Mouse (Mus musculus) kidney, embryonic 14.5 days (tissue): ENCODE data around the gene Nxpe5. TPM values are rescaled to one million over a fixed set of nuclear protein-coding genes. Genes with fewer than 3 reads are reported as not detected.

Source experiments
- ATAC-seq: fragments of 200-750 bp; cut with Nextera tagmentation; 2 replicates; pipeline ENCODE4 v1.8.0; 2017; ENCODE audit warnings: moderate number of reproducible peaks, mild to moderate bottlenecking, moderate TSS enrichment, moderate library complexity; ENCODE audit not compliant: low FRiP score, low TSS enrichment
- H3K27ac ChIP-seq: fragments of 300-500 bp; sonication (generic); 2 replicates; pipeline ENCODE4 v1.5.1; 2014; ENCODE audit warnings: low read depth, mild to moderate bottlenecking, low read length, moderate library complexity, mixed read lengths
- H3K27me3 ChIP-seq: fragments of 300-500 bp; sonication (generic); 2 replicates; pipeline ENCODE4 v1.6.1; 2014; ENCODE audit warnings: mild to moderate bottlenecking, low read length; ENCODE audit not compliant: control insufficient read depth, insufficient read depth
- H3K36me3 ChIP-seq: fragments of 300-500 bp; sonication (generic); 2 replicates; pipeline ENCODE4 v1.6.1; 2014; ENCODE audit warnings: low read length, mixed read lengths; ENCODE audit not compliant: control insufficient read depth, insufficient read depth
- H3K4me1 ChIP-seq: fragments of 300-500 bp; sonication (generic); 2 replicates; pipeline ENCODE4 v1.6.1; 2014; ENCODE audit warnings: low read length, mixed read lengths; ENCODE audit not compliant: control insufficient read depth, insufficient read depth
- H3K4me2 ChIP-seq: fragments of 300-500 bp; sonication (generic); replicated peaks from 2 replicates; pipeline ENCODE4 v1.6.1; 2014; ENCODE audit warnings: low read depth, mild to moderate bottlenecking, low read length
- H3K4me3 ChIP-seq: fragments of 300-500 bp; sonication (generic); 2 replicates; pipeline ENCODE4 v1.5.1; 2014; ENCODE audit warnings: mild to moderate bottlenecking, low read length
- H3K9ac ChIP-seq: fragments of 300-500 bp; sonication (generic); 2 replicates; pipeline ENCODE4 v1.6.1; 2014; ENCODE audit warnings: low read depth, mild to moderate bottlenecking, low read length, moderate library complexity
- H3K9me3 ChIP-seq: fragments of 300-500 bp; sonication (generic); 2 replicates; pipeline ENCODE4 v1.6.1; 2016; ENCODE audit warnings: low read length; ENCODE audit not compliant: control insufficient read depth
- WGBS: fragments of 180-500 bp; shearing (Covaris S2); extraction: QIAGEN DNeasy Blood & Tissue Kit; methylation state at CpG from one replicate; pipeline ENCODE4 v1.1.7; 2014; 5-methylcytosine and 5-hydroxymethylcytosine counted together
- polyA plus RNA-seq: library from polyadenylated mRNA; unstranded; fragments of >200 nt; fragmentation: Nextera tagmentation; extraction: Ambion mirVana; gene quantifications from 2 replicates; pipeline ENCODE4 v1.2.1, GENCODE M21; 2014

The Nxpe5 gene
- polyA plus RNA-seq, 1 experiment from 2014 or later: not detected

DNA sequence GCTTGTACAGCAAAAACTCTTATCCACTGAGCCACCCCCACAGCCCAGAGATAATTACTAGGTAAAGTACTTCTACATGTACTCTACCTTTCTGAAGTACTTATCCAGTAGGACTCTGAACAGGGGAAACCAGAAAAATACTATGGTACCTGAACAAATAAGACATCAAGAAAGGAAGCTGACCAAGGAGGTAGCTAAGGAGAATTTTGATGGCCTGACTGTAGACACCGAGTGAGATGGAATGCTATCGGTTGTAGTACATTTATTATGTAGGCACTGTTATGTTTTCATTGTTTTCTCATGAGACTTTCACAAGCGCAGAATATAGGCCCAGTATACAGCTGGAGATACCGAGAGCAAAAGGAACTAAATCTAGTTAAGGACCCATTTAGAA, 31.9 kb downstream of the Nxpe5 start:
- H3K9ac ChIP-seq: no peak overlapping the region
- no peak for ATAC-seq
- H3K4me1 ChIP-seq: peaks cover 14% of the 10 kb centered on the region; the same call in 1 of the 2 replicates
- 96% methylated on average over 4 of the region's 4 CpGs for WGBS
- H3K27me3 ChIP-seq: no peaks in the 10 kb centered on the region
- no peaks in the 10 kb centered on the region for H3K9me3 ChIP-seq
- H3K36me3 ChIP-seq: peaks cover 37% of the 10 kb centered on the region
- H3K27ac ChIP-seq: no peak overlapping the region
- no peak overlapping the region for H3K4me3 ChIP-seq
- no peak overlapping the region for H3K4me2 ChIP-seq

DNA sequence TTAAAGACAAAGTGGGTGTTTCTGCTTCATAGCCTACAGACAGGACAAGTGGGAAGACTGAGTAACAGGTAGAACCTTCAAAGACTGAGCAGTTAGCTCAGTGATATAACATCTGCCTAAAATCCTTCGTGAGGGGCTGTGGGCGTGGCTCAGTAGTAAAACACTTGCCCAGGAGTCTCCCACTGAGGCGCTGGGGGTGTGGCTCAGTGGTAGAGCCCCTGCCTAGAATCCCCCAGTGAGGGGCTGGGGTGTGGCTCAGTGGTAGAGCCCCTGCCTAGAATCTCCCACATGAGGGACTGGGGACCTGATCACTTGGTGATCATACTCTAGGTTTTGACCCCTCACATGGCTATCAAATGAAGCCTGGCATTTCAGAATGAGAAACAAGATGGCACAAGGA, 32.4 kb downstream of the Nxpe5 start:
- Histone ChIP-seq H3K9me3 (no peaks in the 10 kb centered on the region), H3K36me3 (peaks cover 37% of the 10 kb centered on the region)
- 78% methylated on average over 3 of the region's 3 CpGs for WGBS

DNA sequence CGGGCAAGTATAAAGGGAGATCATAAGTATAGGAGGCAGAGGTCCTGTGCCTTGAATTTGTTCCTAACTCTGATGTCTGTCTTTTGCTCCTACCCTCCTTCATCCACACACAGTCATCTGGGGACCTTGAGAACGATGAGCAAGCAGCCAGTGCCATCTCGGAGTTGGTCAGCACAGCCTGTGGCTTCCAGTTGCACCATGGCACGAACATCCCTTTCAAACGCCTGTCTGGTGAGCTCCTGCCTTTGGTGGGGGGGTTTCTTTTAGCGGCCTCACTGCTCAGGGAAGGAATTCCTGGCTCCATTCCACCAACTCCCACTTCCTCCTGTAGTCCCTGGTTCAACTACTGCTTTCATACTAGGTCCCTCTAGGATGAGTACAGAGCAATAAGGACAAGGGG, 32.8 kb downstream of the Nxpe5 start:
- no peaks in the 10 kb centered on the region for H3K27me3 ChIP-seq
- 84% methylated on average over 6 of the region's 6 CpGs for WGBS
- no peak overlapping the region for H3K4me2 ChIP-seq
- peaks cover 21% of the 10 kb centered on the region for H3K4me1 ChIP-seq
- no peaks in the 10 kb centered on the region for H3K9me3 ChIP-seq
- no peak overlapping the region for H3K27ac ChIP-seq
- H3K36me3 ChIP-seq: peaks cover 37% of the 10 kb centered on the region
- no peak for ATAC-seq
- H3K4me3 ChIP-seq: no peak overlapping the region
- no peak overlapping the region for H3K9ac ChIP-seq

More for the DNA sequence above, 32.4 kb downstream of the Nxpe5 start:
- no peak overlapping the region for H3K4me2 ChIP-seq
- peaks cover 19% of the 10 kb centered on the region for H3K4me1 ChIP-seq
- no peak overlapping the region for H3K27ac ChIP-seq
- H3K9ac ChIP-seq: no peak overlapping the region
- H3K4me3 ChIP-seq: no peak overlapping the region
- H3K27me3 ChIP-seq: no peaks in the 10 kb centered on the region
- no peak for ATAC-seq

DNA sequence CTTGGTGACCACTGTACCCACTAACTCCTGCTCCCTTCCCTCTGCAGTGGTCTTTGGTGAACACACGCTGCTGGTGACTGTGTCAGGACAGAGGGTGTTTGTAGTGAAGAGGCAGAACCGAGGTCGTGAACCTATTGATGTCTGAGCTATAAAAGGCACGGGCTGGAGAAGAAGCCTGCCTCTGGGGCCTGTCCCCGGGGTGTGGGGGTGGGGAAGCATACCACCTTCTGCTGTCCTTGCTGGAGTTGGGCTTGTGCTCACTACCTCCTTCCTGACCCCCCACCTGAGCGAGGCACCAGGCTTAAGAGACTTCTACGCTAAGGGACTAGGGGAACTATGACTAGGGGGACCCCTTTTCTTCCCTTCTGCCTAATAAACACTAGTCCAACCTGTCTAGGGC, 33.3 kb downstream of the Nxpe5 start:
- peaks cover 21% of the 10 kb centered on the region for H3K4me1 ChIP-seq
- H3K9me3 ChIP-seq: no peaks in the 10 kb centered on the region
- H3K27me3 ChIP-seq: no peaks in the 10 kb centered on the region
- no peak overlapping the region for H3K27ac ChIP-seq
- no peak for ATAC-seq
- H3K36me3 ChIP-seq: peaks cover 37% of the 10 kb centered on the region
- no peak overlapping the region for H3K4me2 ChIP-seq
- WGBS: 44% methylated on average over 7 of the region's 7 CpGs
- no peak overlapping the region for H3K9ac ChIP-seq
- no peak overlapping the region for H3K4me3 ChIP-seq

DNA sequence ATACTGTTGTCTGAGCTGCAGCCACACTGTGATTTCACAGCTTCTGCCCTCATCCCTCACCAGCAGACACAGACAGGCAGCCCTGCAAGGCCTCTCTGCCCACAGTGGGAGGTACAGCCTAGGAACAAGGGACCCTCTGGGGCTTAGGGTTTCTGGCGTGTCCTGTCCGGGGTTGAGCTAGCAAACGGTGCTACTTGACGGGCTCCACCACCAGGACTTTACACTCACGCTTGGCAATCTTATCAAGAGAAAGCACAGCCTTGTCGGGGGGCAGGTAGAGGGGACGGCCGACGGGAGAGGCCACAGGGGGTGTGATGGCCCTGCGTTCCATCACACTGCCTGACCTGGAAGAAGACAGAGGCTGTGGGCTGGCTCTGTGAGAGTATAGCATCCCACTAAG, 34.4 kb downstream of the Nxpe5 start:
- no peak for ATAC-seq
- Histone ChIP-seq H3K4me1 (peaks cover 16% of the 10 kb centered on the region), H3K27ac (0 out of 2 replicates have a peak overlapping the region, but pooled peaks have one; percentile 30), H3K4me2 (no peak overlapping the region), H3K9me3 (no peaks in the 10 kb centered on the region), H3K36me3 (peaks cover 37% of the 10 kb centered on the region), H3K9ac (no peak overlapping the region), H3K4me3 (no peak overlapping the region), H3K27me3 (no peaks in the 10 kb centered on the region)
- 87% methylated on average over 10 of the region's 10 CpGs for WGBS

DNA sequence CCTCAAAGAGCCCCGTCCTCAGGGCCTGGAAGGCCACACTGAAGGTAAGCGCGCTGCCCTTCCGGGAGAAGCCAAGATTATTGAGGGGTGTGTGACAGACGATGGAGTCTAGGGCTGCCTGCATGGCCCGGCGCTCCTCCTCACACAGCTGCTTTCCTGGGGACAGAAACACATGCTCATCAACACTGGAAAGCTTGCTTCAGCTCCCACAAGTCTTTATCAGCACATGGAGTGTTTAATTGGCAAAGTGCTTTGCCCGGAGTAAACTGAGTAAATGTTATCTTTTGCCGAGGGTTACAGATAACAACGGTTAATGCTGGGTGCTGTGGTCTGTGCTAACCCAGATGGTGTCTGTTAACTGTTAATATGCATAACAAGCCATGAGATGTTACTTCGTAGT, 35.1 kb downstream of the Nxpe5 start:
- Histone ChIP-seq H3K4me1 (peaks cover 16% of the 10 kb centered on the region), H3K9ac (no peak overlapping the region), H3K27me3 (no peaks in the 10 kb centered on the region), H3K9me3 (no peaks in the 10 kb centered on the region), H3K27ac (no peak overlapping the region), H3K4me2 (no peak overlapping the region), H3K4me3 (no peak overlapping the region), H3K36me3 (peaks cover 37% of the 10 kb centered on the region)
- 89% methylated on average over 11 of the region's 11 CpGs for WGBS
- ATAC-seq: no peak

DNA sequence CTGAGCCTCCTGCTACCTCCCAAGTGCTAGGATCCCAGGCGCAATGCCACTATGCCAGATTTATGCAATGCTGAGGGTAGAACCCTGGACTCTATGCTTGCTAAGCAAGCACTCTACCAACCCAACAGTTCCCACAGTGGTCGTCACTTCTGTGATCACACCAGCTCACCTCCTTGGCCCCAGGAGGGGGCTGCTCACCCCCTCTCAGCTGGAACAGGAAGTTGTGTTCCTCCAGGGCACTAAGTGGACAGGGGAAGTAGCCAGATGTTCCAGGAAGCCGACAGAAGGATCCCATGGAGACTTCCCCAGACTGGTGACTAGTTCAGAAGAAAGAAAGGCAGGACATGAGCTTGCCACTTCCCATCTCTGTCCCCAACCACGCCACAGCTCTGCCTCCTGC, 36.3 kb downstream of the Nxpe5 start:
- H3K9me3 ChIP-seq: no peaks in the 10 kb centered on the region
- 80% methylated on average over 4 of the region's 4 CpGs for whole genome bisulfite sequencing
- no peak for ATAC-seq
- H3K4me1 ChIP-seq: peaks cover 11% of the 10 kb centered on the region
- H3K36me3 ChIP-seq: peaks cover 37% of the 10 kb centered on the region
- no peaks in the 10 kb centered on the region for H3K27me3 ChIP-seq
- H3K4me2 ChIP-seq: no peak overlapping the region
- no peak overlapping the region for H3K9ac ChIP-seq
- no peak overlapping the region for H3K4me3 ChIP-seq
- H3K27ac ChIP-seq: no peak overlapping the region

DNA sequence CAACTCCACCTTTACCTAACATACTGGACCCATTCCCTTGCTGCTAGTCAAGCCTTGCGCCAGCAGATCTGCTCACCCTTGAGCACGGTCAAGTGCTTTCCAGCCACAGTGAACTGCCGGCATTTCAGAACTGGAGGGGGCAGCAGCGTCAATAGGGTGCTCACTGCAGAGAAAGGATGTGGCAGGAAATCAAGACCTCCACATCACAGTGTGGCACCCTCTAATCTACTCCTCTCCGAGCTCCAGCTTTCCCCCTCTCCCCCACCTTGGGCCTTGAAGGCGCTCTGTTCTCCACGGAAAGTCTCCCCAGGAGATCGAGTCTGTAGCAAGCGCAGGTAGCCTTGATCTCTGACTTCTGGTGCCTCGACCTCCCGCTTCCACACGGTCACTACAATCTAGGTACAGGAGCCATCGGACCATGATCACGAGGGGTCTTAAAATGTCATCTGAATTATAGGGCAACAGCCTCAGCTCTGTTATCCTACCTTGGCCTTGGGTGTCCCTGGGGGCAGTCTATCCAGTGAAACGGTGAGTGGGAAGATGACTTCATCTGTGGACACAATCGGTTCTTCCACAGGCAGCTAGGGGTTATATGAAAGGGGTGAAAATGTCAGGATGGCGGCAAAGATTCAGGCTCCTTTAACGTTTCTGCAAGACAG, 37.0 kb downstream of the Nxpe5 start:
- Histone ChIP-seq H3K27ac (no peak overlapping the region), H3K9ac (peak overlapping the region; percentile 86), H3K9me3 (no peaks in the 10 kb centered on the region), H3K4me2 (peak overlapping the region; percentile 87), H3K36me3 (peaks cover 37% of the 10 kb centered on the region), H3K4me3 (peak overlapping the region; percentile 81), H3K27me3 (no peaks in the 10 kb centered on the region), H3K4me1 (peaks cover 11% of the 10 kb centered on the region)
- ATAC-seq: no peak
- WGBS: 57% methylated on average over 18 of the region's 18 CpGs

DNA sequence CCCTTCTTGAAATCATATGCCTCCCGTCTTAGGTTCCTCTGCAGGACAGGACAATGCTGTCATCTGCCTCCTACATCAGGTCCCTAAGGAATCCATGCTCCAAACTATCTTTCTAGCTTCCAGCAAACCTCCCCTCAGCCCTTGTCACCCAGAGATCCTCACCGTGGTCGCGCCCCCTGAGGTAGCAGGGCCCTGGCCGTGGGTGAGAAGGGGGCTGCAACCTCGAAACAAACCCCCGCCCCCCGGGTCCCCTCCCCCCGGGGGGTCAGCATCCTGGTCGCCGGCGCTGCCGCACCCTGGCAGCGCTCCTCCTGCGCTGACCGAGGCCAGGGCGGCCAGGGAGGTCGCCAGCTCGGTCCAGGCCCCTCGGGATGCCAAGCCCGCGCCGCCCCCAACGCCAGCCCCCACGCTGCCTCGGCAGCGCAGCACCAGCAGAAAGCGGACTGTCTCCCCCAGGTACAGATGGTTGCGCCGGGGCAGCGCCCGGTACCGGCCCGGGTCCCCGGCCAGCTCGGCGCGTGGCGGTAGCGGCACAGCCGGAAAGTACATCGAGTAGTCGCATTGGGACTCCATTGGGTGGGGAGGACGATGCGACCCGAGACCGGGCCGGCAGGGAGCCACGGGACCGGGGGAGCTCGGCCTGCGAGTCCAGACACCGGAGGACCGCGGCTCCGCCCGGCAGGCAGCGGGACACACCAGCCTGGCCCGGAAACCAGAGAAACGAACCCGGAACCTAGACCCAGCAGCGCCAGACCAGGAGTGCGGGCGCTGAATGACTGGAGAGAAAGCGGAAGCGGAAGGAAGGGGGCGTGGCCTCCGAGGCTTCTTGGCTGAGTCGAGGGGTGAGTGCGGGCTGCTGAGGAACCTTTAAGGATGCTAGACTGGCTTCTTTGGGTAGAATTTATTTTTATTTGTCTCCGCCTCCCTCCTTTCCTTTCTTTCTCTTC, 37.8 kb downstream of the Nxpe5 start, which contains the start of gene BC037034:
Gene BC037034, minus strand, starts transcription at position 774 of the 947 bp plus-strand sequence.
- H3K9ac ChIP-seq: peak within 1 kb of the TSS; percentile 86
- peak within 1 kb of the TSS; percentile 81 for H3K4me3 ChIP-seq
- H3K4me1 ChIP-seq: peaks cover 11% of the 10 kb centered on the region
- peak within 1 kb of the TSS; percentile 87 for H3K4me2 ChIP-seq
- WGBS: under 1% methylated on average over 71 of the region's 71 CpGs
- H3K27ac ChIP-seq: 0 out of 2 replicates have a peak within 1 kb of the TSS, but pooled peaks have one; percentile 68
- peaks cover 36% of the 10 kb centered on the region for H3K36me3 ChIP-seq
- peak; percentile 91 for ATAC-seq
- no peaks in the 10 kb centered on the region for H3K27me3 ChIP-seq
- no peaks in the 10 kb centered on the region for H3K9me3 ChIP-seq
